Mouse (Mus musculus) adipocyte (in vitro differentiated cells): Measurements from ENCODE around the gene Chrnd.

Experiments
- DNase-seq: peaks from one replicate; pipeline ENCODE4 v3.0.0-alpha.2; 2016; ENCODE audit warnings: low spot score

The Chrnd gene

DNA sequence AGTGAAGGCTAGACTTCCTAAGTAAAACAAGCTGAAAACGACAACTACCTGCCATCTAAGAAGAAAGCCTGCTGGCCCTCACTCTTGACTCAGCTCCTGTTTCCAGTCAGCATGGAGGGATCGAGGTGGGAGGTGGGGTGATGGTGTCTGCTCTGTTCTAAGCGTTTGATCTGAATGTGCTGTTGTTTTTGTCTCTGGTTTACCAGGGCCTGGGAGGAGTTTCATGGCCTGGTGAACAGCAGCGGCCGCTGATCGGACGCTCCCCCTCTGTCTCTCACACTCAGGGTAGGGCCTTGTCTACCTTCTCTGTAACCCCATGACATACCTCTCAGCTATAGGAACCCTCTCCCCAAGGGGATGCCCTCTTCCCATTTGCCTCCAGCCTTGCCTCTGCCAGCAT, 41.8 kb downstream of the Chrnd start:
- no peak for DNase-seq

- no peak for DNase-seq
Observed at GRCm38 (mm10) chr1:87239056-87239455, 48.6 kb downstream of the Chrnd start.

GRCm38 (mm10) chr1:87243021-87243420, 52.6 kb downstream of the Chrnd start:
- no peak for DNase-seq

GRCm38 (mm10) chr1:87245430-87245829, 55.0 kb downstream of the Chrnd start:
- DNase-seq, result no peak

DNA sequence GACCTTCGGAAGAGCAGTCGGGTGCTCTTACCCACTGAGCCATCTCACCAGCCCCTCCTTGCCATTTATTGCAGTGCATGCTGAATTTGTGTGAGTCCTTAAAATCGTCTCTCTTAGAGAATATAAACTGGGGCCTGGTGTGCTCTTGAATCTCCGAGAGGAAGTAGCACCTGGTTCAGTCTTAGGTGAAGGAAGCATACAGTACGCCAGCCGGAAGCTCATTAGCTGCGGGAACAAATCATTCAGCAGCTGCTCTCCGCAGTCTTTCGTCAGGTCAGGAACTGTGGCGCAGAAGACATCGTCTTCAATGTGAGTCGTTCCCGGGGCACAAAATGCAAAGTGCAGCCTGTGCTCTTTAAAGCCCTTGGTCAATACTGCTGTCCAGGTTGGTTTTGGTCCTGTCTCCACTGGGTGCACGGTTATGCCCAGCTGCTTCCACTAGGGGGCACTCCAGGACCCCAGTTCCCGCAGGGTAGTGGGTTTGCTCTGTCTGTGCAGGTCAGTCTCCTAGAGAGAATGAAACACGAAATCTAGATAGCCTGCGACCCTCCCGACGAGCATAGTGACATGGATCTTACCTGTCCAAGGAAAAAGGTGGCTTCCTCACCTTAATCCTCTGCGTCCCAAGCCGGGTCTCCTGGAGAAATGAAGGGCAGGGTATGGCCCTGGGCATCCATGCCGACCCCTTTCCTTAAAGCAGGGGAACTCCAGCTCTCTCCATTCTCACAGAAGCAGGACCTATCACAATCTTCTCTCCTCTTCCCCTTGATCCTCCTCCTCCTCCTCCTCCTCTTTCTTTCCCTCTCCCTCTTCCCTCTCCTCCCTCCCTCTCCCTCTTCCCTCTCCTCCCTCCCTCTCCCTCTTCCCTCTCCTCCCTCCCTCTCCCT, 55.8 kb downstream of the Chrnd start:
- DNase-seq, result peak; percentile 68
